Mouse (Mus musculus): ENCODE measurements around the gene Gm10643. TPM values are rescaled to one million over a fixed set of nuclear protein-coding genes. Genes with fewer than 3 reads are reported as not detected.

The Gm10643 gene
- polyA plus RNA-seq, 1 experiment from 2014 or later: 1.3 TPM

DNA sequence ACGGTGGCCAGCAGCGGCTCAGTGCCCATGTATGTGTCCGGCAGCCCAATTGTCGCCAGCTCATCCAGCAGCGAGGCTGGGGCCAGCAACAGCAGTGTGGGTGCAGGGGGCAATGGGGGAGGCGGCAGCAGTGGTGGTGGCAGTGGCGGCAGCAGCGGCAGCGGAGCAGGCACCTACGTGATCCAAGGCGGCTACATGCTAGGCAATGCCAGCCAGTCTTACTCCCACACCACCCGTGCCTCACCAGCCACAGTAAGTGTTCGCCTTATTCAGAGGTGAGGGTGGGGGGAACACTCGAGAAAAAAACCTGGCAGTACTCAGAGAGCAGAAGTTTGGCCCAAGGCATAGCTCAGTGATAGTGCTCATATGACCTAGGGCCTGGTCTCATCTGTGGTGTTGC, 22.9 kb upstream of the Gm10643 start:
- no peak for DNase-seq (ENCODE audit: low spot score)
- no peak for ATAC-seq
- no peaks in the 10 kb centered on the region for H3K27me3 ChIP-seq (replicated peaks; ENCODE audit: insufficient read depth, low read length)
- 95% methylated on average over 14 of the region's 14 CpGs for WGBS
- no peak overlapping the region for H3K27ac ChIP-seq (ENCODE audit: low read length)
- H3K4me3 ChIP-seq (ENCODE audit: low read depth, low read length): no peak overlapping the region
- peaks cover 30% of the 10 kb centered on the region for H3K36me3 ChIP-seq (ENCODE audit: insufficient read depth, low read length)
- H3K4me2 ChIP-seq (replicated peaks; ENCODE audit: low read depth, low read length): no peak overlapping the region
- no peaks in the 10 kb centered on the region for H3K4me1 ChIP-seq (ENCODE audit: insufficient read depth, low read depth, low read length)
- no peaks in the 10 kb centered on the region for H3K9me3 ChIP-seq (ENCODE audit: low read length)
- TF ChIP-seq EP300 (IDR thresholded peaks at IDR 0.05): no peak
- TF ChIP-seq CTCF (IDR thresholded peaks at IDR 0.05): no peak
- no peak overlapping the region for H3K9ac ChIP-seq (replicated peaks; ENCODE audit: low read depth)

DNA sequence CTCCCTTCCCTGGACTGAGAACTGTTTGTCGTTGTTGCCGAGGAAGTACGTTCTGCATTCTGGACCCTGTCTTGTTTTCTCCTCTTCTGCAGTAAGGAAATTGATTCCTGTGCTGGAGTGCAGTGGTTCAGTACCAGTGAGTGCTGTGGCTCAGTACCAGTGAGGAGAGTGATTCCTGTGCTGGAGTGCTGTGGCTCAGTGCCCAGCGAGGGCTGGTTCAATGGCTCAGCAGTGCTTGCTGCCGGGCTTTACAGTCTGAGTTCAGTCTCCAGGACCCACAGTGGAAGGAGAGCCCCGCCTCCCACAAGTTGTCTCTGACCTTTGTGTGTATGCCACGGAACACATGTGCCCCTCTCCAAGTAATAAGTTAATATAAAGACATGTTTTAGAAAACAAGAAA, 22.2 kb upstream of the Gm10643 start:
- no peak overlapping the region for H3K9ac ChIP-seq (replicated peaks; ENCODE audit: low read depth)
- peaks cover 36% of the 10 kb centered on the region for H3K36me3 ChIP-seq (ENCODE audit: insufficient read depth, low read length)
- WGBS: 92% methylated on average over 7 of the region's 7 CpGs
- H3K27ac ChIP-seq (ENCODE audit: low read length): no peak overlapping the region
- no peak overlapping the region for H3K4me2 ChIP-seq (replicated peaks; ENCODE audit: low read depth, low read length)
- ATAC-seq: no peak
- no peak for DNase-seq (ENCODE audit: low spot score)
- TF ChIP-seq EP300 (IDR thresholded peaks at IDR 0.05) (no peak), CTCF (IDR thresholded peaks at IDR 0.05) (no peak)
- no peaks in the 10 kb centered on the region for H3K4me1 ChIP-seq (ENCODE audit: insufficient read depth, low read depth, low read length)
- no peak overlapping the region for H3K4me3 ChIP-seq (ENCODE audit: low read depth, low read length)
- no peaks in the 10 kb centered on the region for H3K27me3 ChIP-seq (replicated peaks; ENCODE audit: insufficient read depth, low read length)
- H3K9me3 ChIP-seq (ENCODE audit: low read length): no peaks in the 10 kb centered on the region

GRCm38 (mm10) chr8:84084341-84085115, 19.6 kb upstream of the Gm10643 start:
- Histone ChIP-seq H3K4me1 (ENCODE audit: insufficient read depth, low read depth, low read length) (no peaks in the 10 kb centered on the region), H3K4me2 (replicated peaks; ENCODE audit: low read depth, low read length) (no peak overlapping the region), H3K27me3 (replicated peaks; ENCODE audit: insufficient read depth, low read length) (no peaks in the 10 kb centered on the region), H3K9me3 (ENCODE audit: low read length) (no peaks in the 10 kb centered on the region), H3K4me3 (ENCODE audit: low read depth, low read length) (no peak overlapping the region), H3K27ac (ENCODE audit: low read length) (no peak overlapping the region), H3K36me3 (ENCODE audit: insufficient read depth, low read length) (peaks cover 46% of the 10 kb centered on the region), H3K9ac (replicated peaks; ENCODE audit: low read depth) (no peak overlapping the region)
- ATAC-seq (no peak), DNase-seq (ENCODE audit: low spot score) (no peak)
- WGBS: 65% methylated on average over 29 of the region's 42 CpGs
- TF ChIP-seq EP300 (IDR thresholded peaks at IDR 0.05) (no peak), CTCF (IDR thresholded peaks at IDR 0.05) (no peak)

DNA sequence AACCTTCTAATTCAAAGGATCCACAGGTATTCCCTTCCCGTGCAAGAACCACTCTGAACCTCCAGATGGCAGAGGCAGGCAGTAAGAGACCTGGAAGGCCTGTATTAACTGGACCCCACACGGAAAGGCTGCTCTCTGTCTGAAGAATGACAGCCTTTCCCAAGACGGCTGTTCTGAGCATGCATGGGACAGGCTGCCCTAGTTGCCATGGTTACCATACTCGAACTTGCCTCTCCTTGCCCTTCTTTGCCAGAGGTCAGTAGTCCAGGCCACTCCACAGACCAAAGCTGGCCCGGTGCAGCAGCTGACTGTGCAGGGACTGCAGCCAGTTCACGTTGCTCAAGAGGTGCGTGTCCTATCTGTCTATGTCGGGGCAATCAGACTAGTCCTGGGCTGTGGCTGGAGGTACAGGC, 18.9 kb upstream of the Gm10643 start:
- H3K4me1 ChIP-seq (ENCODE audit: insufficient read depth, low read depth, low read length): no peaks in the 10 kb centered on the region
- H3K36me3 ChIP-seq (ENCODE audit: insufficient read depth, low read length): peaks cover 46% of the 10 kb centered on the region
- ATAC-seq (0 out of 2 replicates have a peak, but pooled peaks have one; percentile 24), DNase-seq (ENCODE audit: low spot score) (peak; percentile 19)
- H3K4me2 ChIP-seq (replicated peaks; ENCODE audit: low read depth, low read length): no peak overlapping the region
- WGBS: 39% methylated on average over 8 of the region's 8 CpGs
- H3K4me3 ChIP-seq (ENCODE audit: low read depth, low read length): no peak overlapping the region
- no peak overlapping the region for H3K27ac ChIP-seq (ENCODE audit: low read length)
- TF ChIP-seq CTCF (IDR thresholded peaks at IDR 0.05): peak; percentile 32
- TF ChIP-seq EP300 (IDR thresholded peaks at IDR 0.05): no peak
- no peaks in the 10 kb centered on the region for H3K9me3 ChIP-seq (ENCODE audit: low read length)
- no peaks in the 10 kb centered on the region for H3K27me3 ChIP-seq (replicated peaks; ENCODE audit: insufficient read depth, low read length)
- H3K9ac ChIP-seq (replicated peaks; ENCODE audit: low read depth): no peak overlapping the region

GRCm38 (mm10) chr8:84079206-84079605, 14.3 kb upstream of the Gm10643 start:
- TF ChIP-seq EP300 (IDR thresholded peaks at IDR 0.05): 0 out of 2 replicates have a peak, but pooled peaks have one; percentile 12
- TF ChIP-seq CTCF (IDR thresholded peaks at IDR 0.05): no peak
- H3K9ac ChIP-seq (replicated peaks; ENCODE audit: low read depth): no peak overlapping the region
- DNase-seq (ENCODE audit: low spot score) (peak; percentile 80), ATAC-seq (peak; percentile 84)
- WGBS: 58% methylated on average over 5 of the region's 5 CpGs
- H3K27me3 ChIP-seq (replicated peaks; ENCODE audit: insufficient read depth, low read length): no peaks in the 10 kb centered on the region
- H3K9me3 ChIP-seq (ENCODE audit: low read length): no peaks in the 10 kb centered on the region
- no peaks in the 10 kb centered on the region for H3K4me1 ChIP-seq (ENCODE audit: insufficient read depth, low read depth, low read length)
- H3K36me3 ChIP-seq (ENCODE audit: insufficient read depth, low read length): peaks cover 31% of the 10 kb centered on the region
- H3K4me3 ChIP-seq (ENCODE audit: low read depth, low read length): no peak overlapping the region
- H3K27ac ChIP-seq (ENCODE audit: low read length): no peak overlapping the region
- no peak overlapping the region for H3K4me2 ChIP-seq (replicated peaks; ENCODE audit: low read depth, low read length)

DNA sequence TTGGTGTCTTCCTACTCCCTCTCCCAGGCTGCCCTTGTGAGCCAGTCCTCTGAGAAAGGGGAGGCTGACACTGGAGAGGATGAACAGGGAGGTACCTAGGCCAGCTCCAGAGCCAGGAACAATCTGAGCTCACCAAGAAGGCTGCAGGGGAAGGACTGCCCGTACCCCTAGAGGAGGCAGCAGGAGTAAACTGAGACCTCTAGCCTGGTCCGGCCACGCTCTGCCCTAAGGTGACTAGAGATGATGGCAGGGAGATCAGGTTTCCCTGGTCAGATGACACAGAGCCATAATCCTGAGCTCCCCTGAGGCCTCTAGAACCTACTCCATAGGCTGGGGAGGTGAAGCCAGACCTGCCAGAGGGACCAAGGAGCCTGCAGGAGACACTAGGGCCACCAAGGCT, 11.9 kb upstream of the Gm10643 start:
- WGBS: 91% methylated on average over 3 of the region's 3 CpGs
- peaks cover 4% of the 10 kb centered on the region; the same call in 1 of the 2 replicates for H3K4me1 ChIP-seq (ENCODE audit: insufficient read depth, low read depth, low read length)
- H3K27ac ChIP-seq (ENCODE audit: low read length): no peak overlapping the region
- H3K4me3 ChIP-seq (ENCODE audit: low read depth, low read length): no peak overlapping the region
- no peak for DNase-seq (ENCODE audit: low spot score)
- no peaks in the 10 kb centered on the region for H3K9me3 ChIP-seq (ENCODE audit: low read length)
- H3K9ac ChIP-seq (replicated peaks; ENCODE audit: low read depth): no peak overlapping the region
- peaks cover 9% of the 10 kb centered on the region for H3K36me3 ChIP-seq (ENCODE audit: insufficient read depth, low read length)
- no peak overlapping the region for H3K4me2 ChIP-seq (replicated peaks; ENCODE audit: low read depth, low read length)
- TF ChIP-seq CTCF (IDR thresholded peaks at IDR 0.05) (no peak), EP300 (IDR thresholded peaks at IDR 0.05) (no peak)
- H3K27me3 ChIP-seq (replicated peaks; ENCODE audit: insufficient read depth, low read length): no peaks in the 10 kb centered on the region
- no peak for ATAC-seq

Measured in lung, postnatal 0 days (tissue).